Mouse (Mus musculus) stomach, postnatal 0 days (tissue): ENCODE data around the gene Stac2. TPM values are rescaled to one million over a fixed set of nuclear protein-coding genes. Genes with fewer than 3 reads are reported as not detected.

ENCODE experiments used
- ATAC-seq: fragments of 200-750 bp; cut with Nextera tagmentation; 2 replicates; pipeline ENCODE4 v1.8.0; 2017; ENCODE audit not compliant: low FRiP score, low TSS enrichment
- DNase-seq: peaks from one replicate; pipeline ENCODE4 v3.0.0-alpha.2; 2016; ENCODE audit warnings: low spot score
- H3K27ac ChIP-seq: fragments of 300-500 bp; sonication (generic); replicated peaks from 2 replicates; pipeline ENCODE4 v1.5.1; 2014; ENCODE audit warnings: mild to moderate bottlenecking, control low read depth
- H3K27me3 ChIP-seq: fragments of 300-500 bp; sonication (generic); 2 replicates; pipeline ENCODE4 v1.6.1; 2014; ENCODE audit warnings: low read length; ENCODE audit not compliant: control insufficient read depth, insufficient read depth
- H3K36me3 ChIP-seq: fragments of 300-500 bp; sonication (generic); 2 replicates; pipeline ENCODE4 v1.6.1; 2014; ENCODE audit warnings: low read length, mixed read lengths; ENCODE audit not compliant: control insufficient read depth, insufficient read depth
- H3K4me1 ChIP-seq: fragments of 300-500 bp; sonication (generic); replicated peaks from 2 replicates; pipeline ENCODE4 v1.6.1; 2014; ENCODE audit warnings: antibody characterized with exemption; ENCODE audit not compliant: control insufficient read depth, insufficient read depth
- H3K4me2 ChIP-seq: fragments of 300-500 bp; sonication (generic); replicated peaks from 2 replicates; pipeline ENCODE4 v1.6.1; 2014; ENCODE audit warnings: low read depth, mild to moderate bottlenecking, control low read depth, moderate library complexity
- H3K4me3 ChIP-seq: fragments of 300-500 bp; sonication (generic); 2 replicates; pipeline ENCODE4 v1.5.1; 2014; ENCODE audit warnings: low read depth, low read length, control low read depth
- H3K9ac ChIP-seq: fragments of 300-500 bp; sonication (generic); 2 replicates; pipeline ENCODE4 v1.6.1; 2014; ENCODE audit warnings: mild to moderate bottlenecking, low read length, control low read depth, mixed read lengths
- H3K9me3 ChIP-seq: fragments of 300-500 bp; sonication (generic); 2 replicates; pipeline ENCODE4 v1.6.1; 2016; ENCODE audit warnings: low read length; ENCODE audit not compliant: control insufficient read depth
- CTCF ChIP-seq: IDR thresholded peaks from 2 replicates; pipeline ENCODE4 v1.5.1; 2016; ENCODE audit warnings: antibody characterized with exemption, low read depth, mild to moderate bottlenecking, moderate library complexity
- EP300 ChIP-seq: optimal IDR thresholded peaks from 2 replicates; pipeline ENCODE3; 2016; ENCODE audit warnings: antibody characterized with exemption
- WGBS: fragments of 180-500 bp; shearing (Covaris S2); extraction: QIAGEN DNeasy Blood & Tissue Kit; methylation state at CpG from one replicate; pipeline ENCODE4 v1.1.7; 2014; 5-methylcytosine and 5-hydroxymethylcytosine counted together
- polyA plus RNA-seq: library from polyadenylated mRNA; unstranded; fragments of >200 nt; fragmentation: Nextera tagmentation; extraction: Ambion mirVana; gene quantifications from 2 replicates; pipeline ENCODE4 v1.2.1, GENCODE M21; 2015

The Stac2 gene
- polyA plus RNA-seq, 1 experiment from 2014 or later: 0.05 TPM

GRCm38 (mm10) chr11:98066201-98066600, 12.9 kb upstream of the Stac2 start:
- Histone ChIP-seq H3K9me3 (no peaks in the 10 kb centered on the region), H3K4me3 (no peak overlapping the region), H3K36me3 (no peaks in the 10 kb centered on the region), H3K27me3 (no peaks in the 10 kb centered on the region), H3K4me1 (no peaks in the 10 kb centered on the region), H3K27ac (no peak overlapping the region), H3K9ac (no peak overlapping the region), H3K4me2 (no peak overlapping the region)
- no peak for DNase-seq
- no peak for ATAC-seq
- 92% methylated on average over 12 of the region's 12 CpGs for WGBS
- TF ChIP-seq CTCF (no peak), EP300 (no peak)

GRCm38 (mm10) chr11:98061904-98062562, 8.8 kb upstream of the Stac2 start:
- DNase-seq (no peak), ATAC-seq (no peak)
- no peak overlapping the region for H3K4me2 ChIP-seq
- H3K4me1 ChIP-seq: no peaks in the 10 kb centered on the region
- 59% methylated on average over 6 of the region's 6 CpGs for WGBS
- TF ChIP-seq CTCF: no peak
- H3K36me3 ChIP-seq: no peaks in the 10 kb centered on the region
- H3K9me3 ChIP-seq: no peaks in the 10 kb centered on the region
- H3K4me3 ChIP-seq: no peak overlapping the region
- H3K9ac ChIP-seq: no peak overlapping the region
- H3K27ac ChIP-seq: no peak overlapping the region
- H3K27me3 ChIP-seq: no peaks in the 10 kb centered on the region

GRCm38 (mm10) chr11:98061441-98061840, 8.2 kb upstream of the Stac2 start:
- Histone ChIP-seq H3K4me2 (no peak overlapping the region), H3K36me3 (no peaks in the 10 kb centered on the region), H3K4me1 (no peaks in the 10 kb centered on the region), H3K4me3 (no peak overlapping the region), H3K9me3 (no peaks in the 10 kb centered on the region), H3K9ac (no peak overlapping the region), H3K27ac (no peak overlapping the region), H3K27me3 (no peaks in the 10 kb centered on the region)
- whole genome bisulfite sequencing: 70% methylated on average over 3 of the region's 3 CpGs
- ATAC-seq (no peak), DNase-seq (no peak)
- TF ChIP-seq EP300 (no peak), CTCF (no peak)

GRCm38 (mm10) chr11:98060104-98060692, 6.9 kb upstream of the Stac2 start:
- DNase-seq (no peak), ATAC-seq (no peak)
- Histone ChIP-seq H3K4me2 (no peak overlapping the region), H3K27me3 (no peaks in the 10 kb centered on the region), H3K4me3 (no peak overlapping the region), H3K4me1 (no peaks in the 10 kb centered on the region), H3K36me3 (no peaks in the 10 kb centered on the region), H3K9me3 (no peaks in the 10 kb centered on the region), H3K9ac (no peak overlapping the region), H3K27ac (no peak overlapping the region)
- 79% methylated on average over 5 of the region's 5 CpGs for WGBS
- no peak for TF ChIP-seq EP300
- TF ChIP-seq CTCF: no peak

GRCm38 (mm10) chr11:98059662-98060061, 6.4 kb upstream of the Stac2 start:
- 61% methylated on average over 7 of the region's 7 CpGs for WGBS
- no peak overlapping the region for H3K27ac ChIP-seq
- H3K4me3 ChIP-seq: no peak overlapping the region
- no peaks in the 10 kb centered on the region for H3K4me1 ChIP-seq
- H3K4me2 ChIP-seq: no peak overlapping the region
- DNase-seq (no peak), ATAC-seq (no peak)
- H3K36me3 ChIP-seq: no peaks in the 10 kb centered on the region
- no peak overlapping the region for H3K9ac ChIP-seq
- no peaks in the 10 kb centered on the region for H3K27me3 ChIP-seq
- no peaks in the 10 kb centered on the region for H3K9me3 ChIP-seq
- no peak for TF ChIP-seq EP300
- TF ChIP-seq CTCF: no peak

GRCm38 (mm10) chr11:98057998-98058397, 4.7 kb upstream of the Stac2 start:
- ATAC-seq: peak; percentile 83
- no peaks in the 10 kb centered on the region for H3K9me3 ChIP-seq
- no peak overlapping the region for H3K4me3 ChIP-seq
- no peak overlapping the region for H3K9ac ChIP-seq
- no peaks in the 10 kb centered on the region for H3K36me3 ChIP-seq
- no peaks in the 10 kb centered on the region for H3K4me1 ChIP-seq
- H3K27ac ChIP-seq: no peak overlapping the region
- TF ChIP-seq EP300: no peak
- TF ChIP-seq CTCF: no peak
- WGBS: 84% methylated on average over 5 of the region's 5 CpGs
- DNase-seq: peak; percentile 52
- H3K27me3 ChIP-seq: no peaks in the 10 kb centered on the region; the same call in 1 of the 2 replicates
- no peak overlapping the region for H3K4me2 ChIP-seq
